Mouse (Mus musculus): ENCODE data around the gene Eya3. TPM values are rescaled to one million over a fixed set of nuclear protein-coding genes. Genes with fewer than 3 reads are reported as not detected.

The Eya3 gene
- polyA plus RNA-seq, 1 experiment, result 0.65 TPM

DNA sequence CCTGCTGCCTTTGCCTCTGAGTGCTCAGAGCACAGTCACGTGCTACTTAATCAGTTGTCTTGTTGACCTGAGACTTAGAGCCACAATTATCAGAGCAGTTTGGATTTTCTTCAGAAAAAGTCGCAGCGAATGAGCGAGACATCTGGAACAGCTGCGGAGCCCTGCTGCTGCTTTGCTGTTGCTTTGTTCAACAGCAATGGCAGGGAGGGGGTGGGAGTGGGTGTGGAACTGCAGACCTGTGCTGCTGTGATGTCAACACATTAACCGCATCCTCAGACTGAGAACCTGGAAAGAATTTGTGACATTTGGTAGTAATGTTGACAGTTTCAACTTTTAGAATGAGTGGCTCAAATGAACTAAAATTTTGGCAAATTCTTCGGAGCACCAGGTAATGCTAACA lies 20.3 kb downstream of the Eya3 start:
- TF ChIP-seq TAL1 (IDR thresholded peaks at IDR 0.05; ENCODE audit: low read length) (no peak), GATA1 (IDR thresholded peaks at IDR 0.05; ENCODE audit: low read length) (no peak)
- Histone ChIP-seq H3K4me3 (replicated peaks) (no peak overlapping the region), H3K27me3 (ENCODE audit: control insufficient read depth) (no peaks in the 10 kb centered on the region), H3K4me1 (ENCODE audit: control insufficient read depth) (peaks cover 3% of the 10 kb centered on the region; the same call in 1 of the 2 replicates), H3K9me3 (ENCODE audit: control insufficient read depth, low read length) (no peaks in the 10 kb centered on the region), H3K36me3 (ENCODE audit: control insufficient read depth) (peaks cover 61% of the 10 kb centered on the region)

- Histone ChIP-seq H3K36me3 (ENCODE audit: control insufficient read depth) (peaks cover 87% of the 10 kb centered on the region), H3K4me1 (ENCODE audit: control insufficient read depth) (no peaks in the 10 kb centered on the region), H3K27me3 (ENCODE audit: control insufficient read depth) (no peaks in the 10 kb centered on the region), H3K9me3 (ENCODE audit: control insufficient read depth, low read length) (no peaks in the 10 kb centered on the region), H3K4me3 (replicated peaks) (no peak overlapping the region)
- TF ChIP-seq GATA1 (IDR thresholded peaks at IDR 0.05; ENCODE audit: low read length) (no peak), TAL1 (IDR thresholded peaks at IDR 0.05; ENCODE audit: low read length) (no peak)
These were observed 33.9 kb downstream of the Eya3 start for GRCm38 (mm10) chr4:132672697-132673096.

DNA sequence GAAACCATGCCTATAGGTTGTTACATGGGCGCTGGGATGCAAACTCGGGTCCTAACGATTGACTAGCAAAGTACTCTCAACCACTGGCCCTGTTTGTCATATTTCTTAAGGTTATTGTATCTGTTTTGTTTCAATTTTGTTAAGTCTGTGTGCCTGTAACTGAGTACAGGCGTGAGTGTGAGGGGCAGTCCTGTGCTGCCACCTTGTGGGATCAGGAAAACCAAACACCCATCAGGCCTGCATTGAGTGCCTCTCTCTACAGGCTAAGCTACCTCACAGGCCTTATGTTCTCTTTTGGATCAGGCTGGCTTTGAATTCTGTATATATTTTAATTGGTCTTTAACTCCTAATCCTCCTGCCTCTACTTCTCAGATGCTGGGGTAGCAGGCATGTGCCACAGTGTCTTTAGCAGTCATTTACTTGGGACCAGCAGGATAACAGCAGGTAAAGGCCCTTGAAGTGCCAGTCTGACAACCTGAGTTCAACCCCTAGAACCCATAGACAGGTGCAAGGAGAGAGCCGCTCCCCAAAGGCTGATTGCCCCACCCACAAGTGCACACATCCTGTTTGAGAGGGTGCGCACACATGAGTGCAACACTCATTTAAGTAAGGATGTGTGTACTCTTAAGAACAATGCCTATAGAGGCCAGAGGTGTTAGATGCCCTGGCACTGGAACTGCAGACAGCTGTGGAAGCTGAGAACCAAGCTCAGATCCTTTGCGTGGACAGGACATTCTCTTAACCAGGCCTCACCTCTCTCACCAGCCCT lies 38.2 kb downstream of the Eya3 start:
- H3K4me1 ChIP-seq (ENCODE audit: control insufficient read depth), result no peaks in the 10 kb centered on the region
- no peaks in the 10 kb centered on the region for H3K9me3 ChIP-seq (ENCODE audit: control insufficient read depth, low read length)
- TF ChIP-seq GATA1 (IDR thresholded peaks at IDR 0.05; ENCODE audit: low read length) (no peak), TAL1 (IDR thresholded peaks at IDR 0.05; ENCODE audit: low read length) (no peak)
- H3K4me3 ChIP-seq (replicated peaks), result no peak overlapping the region
- H3K36me3 ChIP-seq (ENCODE audit: control insufficient read depth), result peaks cover 75% of the 10 kb centered on the region
- H3K27me3 ChIP-seq (ENCODE audit: control insufficient read depth), result no peaks in the 10 kb centered on the region

- no peak overlapping the region for H3K4me3 ChIP-seq (replicated peaks)
- H3K9me3 ChIP-seq (ENCODE audit: control insufficient read depth, low read length), result no peaks in the 10 kb centered on the region
- no peaks in the 10 kb centered on the region for H3K4me1 ChIP-seq (ENCODE audit: control insufficient read depth)
- H3K36me3 ChIP-seq (ENCODE audit: control insufficient read depth), result peaks cover 68% of the 10 kb centered on the region
- H3K27me3 ChIP-seq (ENCODE audit: control insufficient read depth), result no peaks in the 10 kb centered on the region
- TF ChIP-seq GATA1 (IDR thresholded peaks at IDR 0.05; ENCODE audit: low read length), result no peak
- TF ChIP-seq TAL1 (IDR thresholded peaks at IDR 0.05; ENCODE audit: low read length), result no peak
These were observed 50.8 kb downstream of the Eya3 start for GRCm38 (mm10) chr4:132689634-132690033.

DNA sequence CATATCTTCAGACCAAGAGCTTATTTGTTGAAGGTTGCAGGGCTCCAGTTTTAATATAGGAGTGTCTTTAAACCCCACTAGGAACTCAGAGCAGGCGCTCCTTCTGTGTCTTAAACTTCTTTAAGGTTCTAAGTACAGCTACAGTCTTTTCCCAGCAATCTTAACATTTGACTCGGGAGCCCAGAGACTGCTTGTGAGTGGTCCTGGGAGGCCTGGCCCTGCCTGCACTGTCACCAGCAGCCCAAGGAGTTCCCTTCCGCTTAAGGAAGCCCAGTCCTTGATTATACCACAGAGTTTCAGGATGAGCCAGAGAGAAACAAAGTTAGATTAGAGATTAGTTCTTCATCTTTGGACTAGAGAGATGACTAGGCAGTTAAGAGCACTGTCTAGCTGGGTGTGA lies 54.6 kb downstream of the Eya3 start:
- no peak for TF ChIP-seq TAL1 (IDR thresholded peaks at IDR 0.05; ENCODE audit: low read length)
- TF ChIP-seq GATA1 (IDR thresholded peaks at IDR 0.05; ENCODE audit: low read length), result no peak
- H3K4me1 ChIP-seq (ENCODE audit: control insufficient read depth), result no peaks in the 10 kb centered on the region
- peaks cover 75% of the 10 kb centered on the region for H3K36me3 ChIP-seq (ENCODE audit: control insufficient read depth)
- H3K9me3 ChIP-seq (ENCODE audit: control insufficient read depth, low read length), result no peaks in the 10 kb centered on the region
- no peak overlapping the region for H3K4me3 ChIP-seq (replicated peaks)
- H3K27me3 ChIP-seq (ENCODE audit: control insufficient read depth), result no peaks in the 10 kb centered on the region

- no peaks in the 10 kb centered on the region for H3K4me1 ChIP-seq (ENCODE audit: control insufficient read depth)
- no peak for TF ChIP-seq GATA1 (IDR thresholded peaks at IDR 0.05; ENCODE audit: low read length)
- no peak for TF ChIP-seq TAL1 (IDR thresholded peaks at IDR 0.05; ENCODE audit: low read length)
- no peaks in the 10 kb centered on the region for H3K9me3 ChIP-seq (ENCODE audit: control insufficient read depth, low read length)
- peaks cover 91% of the 10 kb centered on the region for H3K36me3 ChIP-seq (ENCODE audit: control insufficient read depth)
- no peak overlapping the region for H3K4me3 ChIP-seq (replicated peaks)
- no peaks in the 10 kb centered on the region for H3K27me3 ChIP-seq (ENCODE audit: control insufficient read depth)
These were observed 63.3 kb downstream of the Eya3 start for GRCm38 (mm10) chr4:132702076-132702475.

DNA sequence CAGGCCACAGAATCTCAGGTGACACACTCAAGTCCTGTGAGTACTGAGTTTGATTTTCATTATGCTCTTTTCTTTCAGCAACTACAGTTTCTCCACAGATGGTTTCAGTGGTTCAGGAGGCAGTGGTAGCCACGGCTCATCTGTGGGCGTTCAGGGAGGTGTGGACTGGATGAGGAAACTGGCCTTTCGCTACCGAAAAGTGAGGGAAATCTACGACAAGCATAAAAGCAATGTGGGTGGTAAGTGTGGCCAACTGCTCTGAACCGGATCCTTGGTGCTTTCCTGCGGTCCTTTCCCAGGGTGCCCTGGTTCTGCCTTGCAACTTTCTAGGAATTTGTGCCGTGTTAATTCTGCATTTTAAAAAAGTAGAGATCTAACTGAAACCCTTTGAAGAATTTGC lies 68.1 kb downstream of the Eya3 start:
- peaks cover 87% of the 10 kb centered on the region for H3K36me3 ChIP-seq (ENCODE audit: control insufficient read depth)
- no peaks in the 10 kb centered on the region for H3K4me1 ChIP-seq (ENCODE audit: control insufficient read depth)
- TF ChIP-seq TAL1 (IDR thresholded peaks at IDR 0.05; ENCODE audit: low read length) (no peak), GATA1 (IDR thresholded peaks at IDR 0.05; ENCODE audit: low read length) (no peak)
- no peak overlapping the region for H3K4me3 ChIP-seq (replicated peaks)
- H3K27me3 ChIP-seq (ENCODE audit: control insufficient read depth), result no peaks in the 10 kb centered on the region
- H3K9me3 ChIP-seq (ENCODE audit: control insufficient read depth, low read length), result no peaks in the 10 kb centered on the region

GRCm38 (mm10) chr4:132713181-132713580 lies 74.4 kb downstream of the Eya3 start:
- peaks cover 70% of the 10 kb centered on the region for H3K36me3 ChIP-seq (ENCODE audit: control insufficient read depth)
- no peak overlapping the region for H3K4me3 ChIP-seq (replicated peaks)
- TF ChIP-seq GATA1 (IDR thresholded peaks at IDR 0.05; ENCODE audit: low read length) (no peak), TAL1 (IDR thresholded peaks at IDR 0.05; ENCODE audit: low read length) (no peak)
- H3K27me3 ChIP-seq (ENCODE audit: control insufficient read depth), result no peaks in the 10 kb centered on the region
- no peaks in the 10 kb centered on the region; the same call in 1 of the 2 replicates for H3K9me3 ChIP-seq (ENCODE audit: control insufficient read depth, low read length)
- H3K4me1 ChIP-seq (ENCODE audit: control insufficient read depth), result no peaks in the 10 kb centered on the region

GRCm38 (mm10) chr4:132718251-132718650 lies 79.5 kb downstream of the Eya3 start:
- no peak for TF ChIP-seq GATA1 (IDR thresholded peaks at IDR 0.05; ENCODE audit: low read length)
- no peak for TF ChIP-seq TAL1 (IDR thresholded peaks at IDR 0.05; ENCODE audit: low read length)
- Histone ChIP-seq H3K36me3 (ENCODE audit: control insufficient read depth) (peaks cover 73% of the 10 kb centered on the region), H3K27me3 (ENCODE audit: control insufficient read depth) (no peaks in the 10 kb centered on the region), H3K4me1 (ENCODE audit: control insufficient read depth) (no peaks in the 10 kb centered on the region), H3K9me3 (ENCODE audit: control insufficient read depth, low read length) (no peaks in the 10 kb centered on the region), H3K4me3 (replicated peaks) (no peak overlapping the region)

Measured in erythroblast, embryonic 14.5 days (primary cell).